In genomic region chr10:19192221-19192620, GRCm38 (mm10) we compare ENCODE assay signal across 11 mouse cellular contexts.
DNase-seq lines count a peak whose midpoint lies in the region; ATAC-seq lines count a peak whose summit lies in the region.
"Had no signal": no experiment of that assay in that cellular context is flagged by ENCODE, and none has a peak within 500 bp of the region (broad histone marks: within the 10 kb centered on the region; RNA-seq: fewer than 3 reads in every experiment).

No protein-coding gene starts in this region.

- H3K4me3 ChIP-seq in midbrain, embryonic 14.5 days (replicated peaks; ENCODE audit: low read depth, low read length) = no peak overlapping the region
- no peak overlapping the region for H3K4me3 ChIP-seq in midbrain, embryonic 10.5 days
- no peak overlapping the region for H3K4me3 ChIP-seq in intestine, embryonic 16.5 days (ENCODE audit: low read length)
- H3K4me3 ChIP-seq: hindbrain, embryonic 12.5 days; limb, embryonic 13.5 days; lung, embryonic 15.5 days had no signal

- no peaks in the 10 kb centered on the region for H3K27me3 ChIP-seq in midbrain, embryonic 14.5 days (ENCODE audit: control insufficient read depth, insufficient read depth, low read length)
- peaks cover 12% of the 10 kb centered on the region for H3K27me3 ChIP-seq in midbrain, embryonic 10.5 days (ENCODE audit: low read depth, poor library complexity, severe bottlenecking)
- no peaks in the 10 kb centered on the region; the same call in 1 of the 2 replicates for H3K27me3 ChIP-seq in intestine, embryonic 16.5 days (replicated peaks; ENCODE audit: control insufficient read depth, insufficient read depth, low read length)

- H3K9ac ChIP-seq in midbrain, embryonic 14.5 days (replicated peaks; ENCODE audit: low read length) = no peak overlapping the region
- no peak overlapping the region for H3K9ac ChIP-seq in intestine, embryonic 16.5 days (ENCODE audit: low read depth, low read length)
- H3K9ac ChIP-seq: hindbrain, embryonic 12.5 days; limb, embryonic 13.5 days; lung, embryonic 15.5 days had no signal

- WGBS in midbrain, embryonic 14.5 days = 17% methylated on average over 1 of the region's 1 CpGs
- WGBS in midbrain, embryonic 10.5 days = 34% methylated on average over 1 of the region's 1 CpGs
- 4% methylated on average over 1 of the region's 1 CpGs for WGBS in intestine, embryonic 16.5 days

- DNase-seq in midbrain, embryonic 14.5 days = no peak
- DNase-seq in midbrain, embryonic 10.5 days (ENCODE audit: low spot score) = no peak
- DNase-seq in T-cell, adult 2 months (ENCODE audit: low spot score) = peak; percentile 82
- DNase-seq in thymus, postnatal 4 days = peak; percentile 55
- DNase-seq in B cell, adult 2 months = no peak
- DNase-seq in right cerebral cortex, adult 18-20 months = no peak
- DNase-seq: adrenal gland, adult 8-10 months had no signal

- no peaks in the 10 kb centered on the region for H3K9me3 ChIP-seq in midbrain, embryonic 14.5 days (ENCODE audit: control insufficient read depth, low read length)
- H3K9me3 ChIP-seq in midbrain, embryonic 10.5 days (replicated peaks) = no peaks in the 10 kb centered on the region
- no peaks in the 10 kb centered on the region for H3K9me3 ChIP-seq in intestine, embryonic 16.5 days (ENCODE audit: control insufficient read depth, low read length)
- H3K9me3 ChIP-seq: hindbrain, embryonic 12.5 days; limb, embryonic 13.5 days; lung, embryonic 15.5 days had no signal

- 0 out of 2 replicates have a peak, but pooled peaks have one; percentile 27 for ATAC-seq in midbrain, embryonic 14.5 days (ENCODE audit: low FRiP score, low TSS enrichment)
- peak; percentile 43; the same call in 1 of the 2 replicates for ATAC-seq in intestine, embryonic 16.5 days

- no peak overlapping the region for H3K4me2 ChIP-seq in midbrain, embryonic 14.5 days (ENCODE audit: low read length)
- no peak overlapping the region for H3K4me2 ChIP-seq in intestine, embryonic 16.5 days (ENCODE audit: low read depth, low read length)
- H3K4me2 ChIP-seq: hindbrain, embryonic 12.5 days; limb, embryonic 13.5 days; lung, embryonic 15.5 days had no signal

- no peak overlapping the region for H3K27ac ChIP-seq in midbrain, embryonic 14.5 days (replicated peaks; ENCODE audit: low read depth, low read length)
- no peak overlapping the region for H3K27ac ChIP-seq in midbrain, embryonic 10.5 days (replicated peaks)
- peak overlapping the region; percentile 37 for H3K27ac ChIP-seq in intestine, embryonic 16.5 days (ENCODE audit: low read length)
- H3K27ac ChIP-seq: hindbrain, embryonic 12.5 days; limb, embryonic 13.5 days; lung, embryonic 15.5 days had no signal

- no peaks in the 10 kb centered on the region for H3K4me1 ChIP-seq in midbrain, embryonic 14.5 days (ENCODE audit: control insufficient read depth, insufficient read depth, low read length)
- H3K4me1 ChIP-seq in midbrain, embryonic 10.5 days = peaks cover 14% of the 10 kb centered on the region
- peaks cover 15% of the 10 kb centered on the region for H3K4me1 ChIP-seq in intestine, embryonic 16.5 days (ENCODE audit: control insufficient read depth, insufficient read depth, low read length)

- no peaks in the 10 kb centered on the region for H3K36me3 ChIP-seq in midbrain, embryonic 14.5 days (ENCODE audit: control insufficient read depth, insufficient read depth, low read length)
- no peaks in the 10 kb centered on the region for H3K36me3 ChIP-seq in midbrain, embryonic 10.5 days
- H3K36me3 ChIP-seq in intestine, embryonic 16.5 days (ENCODE audit: control insufficient read depth, insufficient read depth, low read length) = no peaks in the 10 kb centered on the region
- H3K36me3 ChIP-seq: hindbrain, embryonic 12.5 days; limb, embryonic 13.5 days; lung, embryonic 15.5 days had no signal

Comparison
In these comparisons a context has a peak if more than half of its experiments do, and no peak if none do; other contexts are left out.
1. DNase-seq: peak in T-cell, adult 2 months (single experiment) and thymus, postnatal 4 days (single experiment); none in midbrain, embryonic 14.5 days (single experiment), midbrain, embryonic 10.5 days (single experiment), B cell, adult 2 months (0 of 2) and right cerebral cortex, adult 18-20 months (single experiment).